Mouse (Mus musculus): ENCODE results near the gene Eif2b4. TPM values are rescaled to one million over a fixed set of nuclear protein-coding genes. Genes with fewer than 3 reads are reported as not detected.
A peak's percentile ranks its signal among the peaks of the same experiment; 100 is the strongest.
"Not testable (repeated sequence)": the region's sequence is repeated elsewhere in the genome, so short reads cannot be mapped to it uniquely, and the experiment has no call there.

Gene Eif2b4
- total and polyA plus RNA-seq, 2 experiments: 18.7 to 51.0 TPM

GRCm38 (mm10) chr5:31219070-31219469, 25.8 kb upstream of the Eif2b4 start:
- TF ChIP-seq CTCF (IDR thresholded peaks at IDR 0.05; ENCODE audit: low read depth, low read length) (no peak), POLR2A (IDR thresholded peaks at IDR 0.05; ENCODE audit: extremely low read depth, insufficient read depth, low read length) (no peak)

GRCm38 (mm10) chr5:31218294-31218693, 25.1 kb upstream of the Eif2b4 start:
- Histone ChIP-seq H3K27ac (replicated peaks; ENCODE audit: insufficient read depth, low read depth, low read length) (no peak overlapping the region), H3K4me1 (ENCODE audit: control insufficient read depth, insufficient read depth, low read length) (peaks cover 10% of the 10 kb centered on the region), H3K9ac (ENCODE audit: low read depth, low read length) (no peak overlapping the region), H3K27me3 (ENCODE audit: control insufficient read depth, insufficient read depth, low read length) (no peaks in the 10 kb centered on the region), H3K4me3 (ENCODE audit: insufficient read depth, low read depth, low read length) (no peak overlapping the region), H3K36me3 (ENCODE audit: control insufficient read depth, insufficient read depth, low read length) (no peaks in the 10 kb centered on the region), H3K79me2 (ENCODE audit: control insufficient read depth, insufficient read depth, low read length) (peaks cover 14% of the 10 kb centered on the region; the same call in 1 of the 2 replicates)
- no peak for DNase-seq (ENCODE audit: extremely low read depth, low read depth, low spot score)
- 42% methylated on average over 7 of the region's 7 CpGs for WGBS
- TF ChIP-seq CTCF (IDR thresholded peaks at IDR 0.05; ENCODE audit: low read depth, low read length) (no peak), POLR2A (IDR thresholded peaks at IDR 0.05; ENCODE audit: extremely low read depth, insufficient read depth, low read length) (no peak)

More at GRCm38 (mm10) chr5:31219070-31219469, 25.8 kb upstream of the Eif2b4 start:
- H3K4me1 ChIP-seq (ENCODE audit: control insufficient read depth, insufficient read depth, low read length): peaks cover 10% of the 10 kb centered on the region
- H3K9ac ChIP-seq (ENCODE audit: low read depth, low read length): no peak overlapping the region
- H3K79me2 ChIP-seq (ENCODE audit: control insufficient read depth, insufficient read depth, low read length): peaks cover 14% of the 10 kb centered on the region; the same call in 1 of the 2 replicates
- H3K27me3 ChIP-seq (ENCODE audit: control insufficient read depth, insufficient read depth, low read length): no peaks in the 10 kb centered on the region
- 0% methylated on average over 2 of the region's 2 CpGs for WGBS
- DNase-seq (ENCODE audit: extremely low read depth, low read depth, low spot score): peak; percentile 35
- H3K4me3 ChIP-seq (ENCODE audit: insufficient read depth, low read depth, low read length): no peak overlapping the region
- no peak overlapping the region for H3K27ac ChIP-seq (replicated peaks; ENCODE audit: insufficient read depth, low read depth, low read length)
- no peaks in the 10 kb centered on the region for H3K36me3 ChIP-seq (ENCODE audit: control insufficient read depth, insufficient read depth, low read length)

- H3K27ac ChIP-seq (replicated peaks; ENCODE audit: insufficient read depth, low read depth, low read length); H3K4me1 ChIP-seq (ENCODE audit: control insufficient read depth, insufficient read depth, low read length); DNase-seq (ENCODE audit: extremely low read depth, low read depth, low spot score); H3K9ac ChIP-seq (ENCODE audit: low read depth, low read length); H3K4me3 ChIP-seq (ENCODE audit: insufficient read depth, low read depth, low read length); H3K36me3 ChIP-seq (ENCODE audit: control insufficient read depth, insufficient read depth, low read length); H3K27me3 ChIP-seq (ENCODE audit: control insufficient read depth, insufficient read depth, low read length): not testable (repeated sequence)
- 79% methylated on average over 6 of the region's 6 CpGs for WGBS
- peaks cover 20% of the 10 kb centered on the region; the same call in 1 of the 2 replicates for H3K79me2 ChIP-seq (ENCODE audit: control insufficient read depth, insufficient read depth, low read length)
Observed at GRCm38 (mm10) chr5:31216554-31216953, 23.3 kb upstream of the Eif2b4 start.

GRCm38 (mm10) chr5:31204421-31204820, 11.2 kb upstream of the Eif2b4 start:
- no peak overlapping the region for H3K27ac ChIP-seq (replicated peaks; ENCODE audit: insufficient read depth, low read depth, low read length)
- WGBS: 94% methylated on average over 6 of the region's 6 CpGs
- no peaks in the 10 kb centered on the region for H3K27me3 ChIP-seq (ENCODE audit: control insufficient read depth, insufficient read depth, low read length)
- no peak for DNase-seq (ENCODE audit: extremely low read depth, low read depth, low spot score)
- H3K36me3 ChIP-seq (ENCODE audit: control insufficient read depth, insufficient read depth, low read length): peaks cover 35% of the 10 kb centered on the region
- no peak overlapping the region for H3K9ac ChIP-seq (ENCODE audit: low read depth, low read length)
- H3K4me3 ChIP-seq (ENCODE audit: insufficient read depth, low read depth, low read length): no peak overlapping the region
- peaks cover 11% of the 10 kb centered on the region for H3K79me2 ChIP-seq (ENCODE audit: control insufficient read depth, insufficient read depth, low read length)
- H3K4me1 ChIP-seq (ENCODE audit: control insufficient read depth, insufficient read depth, low read length): peaks cover 4% of the 10 kb centered on the region
- TF ChIP-seq CTCF (IDR thresholded peaks at IDR 0.05; ENCODE audit: low read depth, low read length) (no peak), POLR2A (IDR thresholded peaks at IDR 0.05; ENCODE audit: extremely low read depth, insufficient read depth, low read length) (no peak)

- Histone ChIP-seq H3K4me1 (ENCODE audit: control insufficient read depth, insufficient read depth, low read length) (peaks cover 4% of the 10 kb centered on the region), H3K79me2 (ENCODE audit: control insufficient read depth, insufficient read depth, low read length) (peaks cover 11% of the 10 kb centered on the region), H3K27ac (replicated peaks; ENCODE audit: insufficient read depth, low read depth, low read length) (no peak overlapping the region), H3K9ac (ENCODE audit: low read depth, low read length) (no peak overlapping the region), H3K4me3 (ENCODE audit: insufficient read depth, low read depth, low read length) (no peak overlapping the region), H3K27me3 (ENCODE audit: control insufficient read depth, insufficient read depth, low read length) (no peaks in the 10 kb centered on the region), H3K36me3 (ENCODE audit: control insufficient read depth, insufficient read depth, low read length) (peaks cover 37% of the 10 kb centered on the region)
- 97% methylated on average over 2 of the region's 2 CpGs for WGBS
- DNase-seq (ENCODE audit: extremely low read depth, low read depth, low spot score): no peak
- TF ChIP-seq CTCF (IDR thresholded peaks at IDR 0.05; ENCODE audit: low read depth, low read length) (no peak), POLR2A (IDR thresholded peaks at IDR 0.05; ENCODE audit: extremely low read depth, insufficient read depth, low read length) (no peak)
Observed at GRCm38 (mm10) chr5:31203866-31204265, 10.6 kb upstream of the Eif2b4 start.

- DNase-seq (ENCODE audit: extremely low read depth, low read depth, low spot score): no peak
- Histone ChIP-seq H3K79me2 (ENCODE audit: control insufficient read depth, insufficient read depth, low read length) (peaks cover 7% of the 10 kb centered on the region), H3K27me3 (ENCODE audit: control insufficient read depth, insufficient read depth, low read length) (no peaks in the 10 kb centered on the region), H3K36me3 (ENCODE audit: control insufficient read depth, insufficient read depth, low read length) (peaks cover 40% of the 10 kb centered on the region), H3K9ac (ENCODE audit: low read depth, low read length) (peak overlapping the region; percentile 76; the same call in 1 of the 2 replicates), H3K4me1 (ENCODE audit: control insufficient read depth, insufficient read depth, low read length) (peaks cover 4% of the 10 kb centered on the region), H3K27ac (replicated peaks; ENCODE audit: insufficient read depth, low read depth, low read length) (peak overlapping the region; percentile 59; the same call in 1 of the 2 replicates), H3K4me3 (ENCODE audit: insufficient read depth, low read depth, low read length) (peak overlapping the region; percentile 66)
- 88% methylated on average over 7 of the region's 7 CpGs for WGBS
- TF ChIP-seq POLR2A (IDR thresholded peaks at IDR 0.05; ENCODE audit: extremely low read depth, insufficient read depth, low read length) (no peak), CTCF (IDR thresholded peaks at IDR 0.05; ENCODE audit: low read depth, low read length) (no peak)
Observed at GRCm38 (mm10) chr5:31202933-31203332, 9.7 kb upstream of the Eif2b4 start.

Data from liver, adult 2 months (tissue).